Mouse (Mus musculus) adipocyte (in vitro differentiated cells): Measurements from ENCODE around the gene Speg.
A peak's percentile ranks its signal among the peaks of the same experiment; 100 is the strongest.

Experiments
- DNase-seq: peaks from one replicate; pipeline ENCODE4 v3.0.0-alpha.2; 2016; ENCODE audit warnings: low spot score

The Speg gene

DNA sequence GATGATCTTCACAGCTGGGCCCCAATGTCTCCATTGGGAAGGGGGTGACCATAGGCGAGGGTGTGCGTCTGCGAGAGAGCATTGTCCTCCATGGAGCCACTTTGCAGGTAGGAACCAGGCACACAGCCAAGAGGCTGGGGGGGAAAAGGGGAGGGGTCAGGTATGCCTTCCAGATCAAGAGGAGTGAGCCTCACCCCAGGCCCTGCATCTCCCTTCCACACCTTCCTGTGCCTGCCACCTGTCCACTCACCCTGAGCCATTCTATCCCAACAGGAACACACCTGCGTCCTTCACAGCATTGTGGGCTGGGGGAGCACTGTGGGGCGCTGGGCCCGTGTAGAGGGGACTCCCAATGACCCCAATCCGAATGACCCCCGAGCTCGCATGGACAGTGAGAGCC, 67.1 kb downstream of the Speg start:
- no peak for DNase-seq

DNA sequence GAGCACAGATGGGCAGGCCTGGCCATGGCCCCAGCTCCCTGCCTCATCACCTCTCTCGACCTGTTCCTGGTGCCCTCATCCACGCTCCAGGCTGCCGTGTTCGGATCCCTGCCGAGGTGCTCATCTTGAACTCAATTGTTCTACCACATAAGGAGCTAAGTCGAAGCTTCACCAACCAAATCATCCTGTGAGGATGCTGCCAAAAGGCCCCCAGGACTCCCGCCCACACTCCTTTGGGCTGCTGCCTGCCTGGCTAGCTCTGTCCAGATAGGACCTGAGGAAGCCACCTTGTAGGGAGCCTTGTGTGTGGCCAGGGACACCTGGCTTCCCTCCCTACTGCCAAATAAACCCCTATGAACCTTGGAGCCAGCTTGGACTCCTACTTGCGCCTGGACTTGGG, 67.7 kb downstream of the Speg start:
- DNase-seq = no peak

DNA sequence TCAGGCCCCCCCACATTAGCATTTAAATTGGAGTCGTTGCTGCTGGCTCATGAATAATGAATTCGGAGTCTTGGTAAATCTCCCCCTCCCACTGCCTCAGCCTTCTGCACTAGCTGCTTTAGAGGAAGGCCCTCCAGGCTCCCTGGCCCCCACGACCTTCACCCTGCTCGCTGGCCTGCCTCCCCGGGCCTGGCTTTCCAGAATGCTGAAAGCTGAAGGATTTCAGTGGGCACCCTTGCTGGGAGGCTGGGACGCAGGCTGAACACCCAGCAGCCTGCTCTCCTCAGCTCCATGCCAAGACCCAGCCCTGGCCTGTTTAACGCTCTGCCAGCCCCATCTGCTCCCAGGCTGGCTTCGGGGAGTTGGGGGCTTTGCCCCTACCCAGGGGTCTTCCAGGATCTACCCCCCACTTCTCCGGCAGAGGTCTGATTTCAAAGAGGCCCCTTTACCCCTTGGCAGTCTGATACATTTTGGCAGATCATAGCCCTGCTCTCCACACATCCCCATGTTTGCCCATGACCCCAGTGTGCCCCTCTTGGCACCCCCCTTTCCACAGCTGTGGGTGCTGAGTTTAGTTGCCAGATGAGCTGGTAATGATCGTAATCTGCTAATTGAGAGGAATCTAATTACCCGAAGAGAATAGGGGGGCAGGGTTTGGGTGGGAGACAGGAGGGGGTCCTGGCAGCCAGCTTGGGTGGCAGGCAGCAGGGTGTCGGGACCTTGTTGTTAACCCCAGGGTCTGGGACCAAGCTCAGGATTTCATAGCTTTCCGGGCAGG, 68.3 kb downstream of the Speg start:
- DNase-seq = no peak

DNA sequence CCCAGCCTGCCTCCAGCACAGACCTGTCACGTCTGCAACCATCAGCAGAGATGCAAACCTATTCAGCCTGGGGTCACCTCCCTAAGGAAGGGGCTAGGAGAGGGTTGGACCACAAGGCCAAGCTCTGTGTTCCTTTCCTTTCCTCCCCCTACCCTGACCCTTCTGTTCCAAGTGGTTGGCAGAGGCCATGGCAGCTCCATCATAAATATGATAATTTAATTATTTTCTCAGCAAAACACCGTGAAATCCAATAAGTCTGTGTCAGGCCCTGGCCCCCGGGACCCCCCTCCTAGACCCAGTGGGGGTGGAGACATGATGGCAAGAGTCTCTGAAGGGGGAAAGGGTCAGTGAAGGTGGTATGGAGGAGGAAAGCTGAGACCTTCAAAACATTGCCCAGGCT, 69.1 kb downstream of the Speg start:
- no peak for DNase-seq

DNA sequence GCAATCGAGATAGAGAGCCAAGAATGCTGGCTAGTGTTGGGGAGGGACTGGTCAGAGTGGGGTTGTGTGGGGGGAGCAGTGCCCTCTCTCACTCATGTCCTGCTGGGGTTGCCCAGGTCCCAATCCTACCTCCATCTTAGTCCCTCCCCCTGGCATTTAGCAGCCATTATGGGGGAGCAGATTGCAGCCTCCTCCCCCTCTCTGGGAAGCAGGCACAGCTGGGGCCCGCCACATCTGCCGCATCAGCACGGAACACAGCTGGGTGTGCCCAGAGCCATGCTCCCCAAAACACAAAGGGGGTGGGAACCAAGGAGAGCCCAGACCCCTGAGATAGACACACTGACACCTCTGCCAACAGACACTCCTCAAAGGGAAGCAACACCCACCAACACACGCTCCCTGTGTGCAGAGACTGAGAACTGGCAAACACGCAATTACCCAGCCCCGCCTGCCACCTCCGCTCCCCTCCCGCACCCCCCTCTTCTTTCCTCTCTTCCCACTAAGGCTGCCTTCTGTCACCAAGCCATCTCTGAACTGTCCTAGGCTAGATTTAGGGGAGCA, 70.1 kb downstream of the Speg start:
- DNase-seq = no peak

DNA sequence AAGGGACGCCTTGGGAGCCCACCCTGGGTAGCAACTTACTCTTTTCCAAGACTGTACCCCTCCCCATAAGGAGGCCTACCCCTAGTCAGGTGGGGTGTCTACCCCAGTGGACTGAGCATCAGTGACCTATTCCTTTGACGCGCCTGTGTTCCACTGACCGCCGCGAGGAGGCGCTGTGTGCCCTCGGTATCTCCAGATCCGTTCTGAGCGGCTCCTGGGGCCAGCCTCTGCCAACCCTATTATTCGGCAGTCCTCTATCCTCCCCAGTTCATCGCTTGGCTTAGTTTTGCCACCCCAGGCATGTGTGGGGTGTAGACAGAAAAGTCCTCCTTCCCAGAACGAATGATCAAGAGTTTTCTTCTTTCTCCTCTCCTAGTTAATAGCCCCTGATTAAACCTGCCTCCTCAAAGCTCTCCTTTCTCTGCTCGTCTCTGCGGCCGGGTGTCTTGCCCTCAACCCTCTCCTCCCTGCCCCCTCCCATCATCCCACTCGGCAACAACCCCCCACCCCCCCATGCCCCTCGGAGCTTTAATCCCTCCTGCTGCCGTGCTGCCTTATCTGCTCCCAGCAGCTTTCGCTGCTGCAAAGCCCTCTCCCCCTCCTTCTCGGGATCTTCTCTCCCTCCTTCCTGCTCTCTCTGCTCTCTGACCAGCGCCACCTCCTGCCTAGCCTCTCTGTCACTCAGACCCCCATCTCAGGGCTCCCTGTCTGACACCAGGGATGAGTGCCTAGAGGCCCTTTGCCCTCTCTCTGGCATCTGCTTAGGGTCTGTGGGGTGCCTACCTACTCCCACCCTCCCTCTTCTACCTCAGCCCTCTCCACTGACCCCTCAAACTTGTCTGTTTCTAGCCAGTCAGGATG, 70.9 kb downstream of the Speg start:
- peak; percentile 70 for DNase-seq

DNA sequence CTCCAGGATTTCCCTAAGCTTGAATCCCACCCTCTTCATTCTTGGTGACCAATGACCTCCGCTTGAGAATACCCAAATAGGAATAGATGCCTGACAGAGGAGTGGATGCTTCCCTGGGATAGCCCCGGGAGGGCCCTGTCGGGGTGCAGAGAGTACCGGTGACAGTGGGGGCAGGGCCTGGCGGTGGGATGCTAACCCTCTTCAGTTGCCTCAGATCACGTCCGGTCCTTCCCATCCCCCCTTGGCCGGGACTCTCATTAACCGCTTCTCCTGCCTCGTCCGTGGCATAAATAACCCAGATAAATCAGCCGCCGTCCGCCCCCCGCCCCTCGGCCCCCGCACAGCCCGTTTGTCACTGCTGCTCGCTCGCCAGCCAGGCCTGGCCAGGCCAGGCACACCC, 71.6 kb downstream of the Speg start:
- DNase-seq = no peak

DNA sequence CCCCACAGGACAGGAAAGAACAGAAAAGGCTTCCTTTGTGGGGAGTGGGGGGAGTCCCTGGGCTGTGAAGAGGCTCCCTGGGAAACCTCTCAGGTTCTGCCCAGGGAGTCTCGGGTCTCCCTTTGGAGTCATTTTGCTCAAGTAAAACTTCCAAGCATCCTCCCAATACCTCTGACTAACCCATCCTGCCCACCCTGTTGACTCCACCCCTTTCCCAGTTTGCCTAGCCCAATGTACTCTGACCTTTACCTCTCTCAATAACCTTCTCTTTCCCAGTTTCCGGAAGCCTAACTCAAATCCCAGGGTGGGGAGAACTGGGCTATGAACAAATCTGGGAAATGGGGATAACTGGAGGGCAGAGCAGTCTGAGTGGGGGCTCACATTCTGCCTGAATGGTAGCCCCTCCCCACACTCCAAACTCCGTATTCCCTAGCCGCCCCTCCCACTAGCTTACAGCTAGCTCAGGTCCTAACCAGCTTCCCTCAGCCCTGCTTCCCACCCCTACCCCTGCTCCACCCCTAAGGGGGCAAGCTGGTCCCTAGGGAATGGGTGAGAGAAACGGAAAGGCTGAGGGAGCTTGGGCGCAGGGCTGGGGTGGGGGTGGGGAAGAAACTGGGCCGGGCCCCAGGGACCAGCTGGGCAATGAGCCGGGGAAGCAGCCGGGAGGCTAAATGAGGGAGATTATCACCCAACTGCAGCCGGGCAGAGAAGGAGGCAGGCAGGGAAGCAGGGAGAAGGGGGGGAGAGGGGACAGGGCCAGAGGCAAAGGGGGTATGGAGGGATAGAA, 72.4 kb downstream of the Speg start:
- DNase-seq = no peak

DNA sequence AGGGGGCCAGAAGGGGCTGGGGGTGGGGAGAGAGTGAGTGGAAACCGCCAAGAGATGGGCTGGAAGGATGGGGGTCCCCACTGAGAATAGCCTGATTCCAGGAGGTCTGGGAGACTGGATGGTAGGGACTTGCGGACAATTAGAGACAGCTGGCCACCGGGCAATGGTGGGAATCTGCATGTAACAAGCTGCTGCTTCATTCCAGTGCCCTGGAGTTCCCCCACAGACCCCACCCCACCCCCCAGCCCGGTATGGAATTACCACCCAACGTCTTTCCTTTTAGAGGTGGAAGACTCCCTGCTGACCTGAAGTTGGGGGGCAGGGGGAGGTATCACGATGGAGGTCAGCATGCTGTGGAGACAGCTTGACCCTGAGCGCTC, 72.9 kb downstream of the Speg start:
- no peak for DNase-seq

DNA sequence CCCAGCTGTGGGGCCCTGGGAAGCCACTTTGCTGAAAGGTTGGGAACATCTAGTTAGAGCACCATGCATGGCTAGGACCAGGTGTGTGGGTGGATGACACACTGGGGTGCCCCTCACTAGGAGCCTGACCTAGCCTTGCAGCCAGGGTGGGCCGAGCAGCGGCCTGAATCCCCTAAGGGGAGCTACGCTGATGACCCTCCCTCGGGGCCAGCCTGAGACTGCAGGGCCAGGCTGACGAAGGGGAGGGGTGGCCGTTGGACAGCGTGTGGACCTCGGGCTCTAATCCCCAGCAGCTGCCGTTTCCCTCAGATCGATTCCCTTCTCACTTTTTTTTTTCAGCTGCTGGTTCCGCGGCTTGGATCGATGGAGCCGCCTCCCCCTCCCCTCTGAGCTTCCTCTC, 73.8 kb downstream of the Speg start:
- no peak for DNase-seq

DNA sequence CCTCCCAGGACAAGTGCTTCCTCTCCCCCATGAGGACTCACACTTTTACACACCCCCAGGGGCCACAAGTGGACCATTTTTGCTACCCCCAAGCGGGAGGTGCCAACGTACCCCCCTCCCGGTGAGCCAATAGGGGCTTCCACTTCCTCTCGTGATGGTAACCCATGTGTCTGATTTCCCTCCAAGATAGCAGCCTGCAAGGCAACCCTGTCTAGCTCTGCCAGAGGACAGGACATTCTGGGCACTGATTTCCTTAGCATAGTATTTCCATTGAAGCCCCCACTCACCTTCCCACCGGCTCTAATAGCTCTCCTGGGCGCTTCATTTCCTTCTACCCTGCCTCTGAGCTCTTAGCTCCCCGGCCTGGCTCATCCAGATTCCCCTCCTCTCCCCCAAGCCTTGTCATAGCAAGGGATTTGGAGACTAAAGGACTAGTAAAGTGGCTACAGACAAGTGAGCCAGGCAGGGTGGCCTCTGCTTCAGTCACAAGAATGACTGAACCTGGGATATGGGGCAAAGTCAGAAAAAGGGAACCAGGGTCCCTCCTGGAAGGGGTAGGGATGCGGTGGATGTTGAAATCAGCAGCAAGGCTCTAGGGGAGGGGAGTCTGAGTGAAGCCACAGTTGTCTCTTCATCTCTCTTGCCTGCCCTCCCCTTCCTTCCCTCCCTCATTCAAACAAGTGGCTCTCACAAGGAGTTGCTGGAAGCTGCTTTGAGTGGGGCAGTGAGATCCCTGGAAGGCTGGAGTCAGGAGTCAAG, 74.5 kb downstream of the Speg start:
- no peak for DNase-seq

DNA sequence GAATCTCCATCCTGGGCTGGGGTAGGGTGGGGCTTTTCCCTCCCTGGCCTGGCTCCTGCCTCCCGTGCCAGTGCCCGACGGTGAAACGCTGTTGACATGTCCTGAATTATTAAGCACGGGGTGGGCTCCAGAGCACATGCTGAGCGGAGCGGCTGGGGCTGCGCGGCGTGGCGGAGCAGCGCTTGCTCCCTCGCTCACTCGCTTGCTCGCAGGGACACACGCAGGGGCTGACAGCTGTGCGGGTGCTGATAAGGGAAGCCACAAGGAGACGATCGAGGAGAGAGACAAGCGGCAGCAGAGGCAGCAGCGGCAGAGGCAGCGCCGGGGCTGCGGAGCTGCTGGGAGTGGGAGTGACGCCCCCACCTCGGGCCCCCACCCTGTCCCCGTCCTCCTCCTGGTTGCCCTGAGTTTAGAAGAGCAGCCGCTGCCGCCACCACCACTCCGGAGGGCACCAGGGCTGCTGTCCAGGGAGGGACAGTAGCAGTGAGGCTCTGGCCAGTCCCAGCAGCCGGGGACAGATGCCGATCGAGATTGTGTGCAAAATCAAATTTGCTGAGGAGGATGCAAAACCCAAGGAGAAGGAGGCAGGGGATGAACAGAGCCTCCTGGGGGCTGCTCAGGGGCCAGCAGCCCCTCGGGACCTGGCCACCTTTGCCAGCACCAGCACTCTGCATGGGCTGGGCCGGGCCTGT, 75.4 kb downstream of the Speg start, which contains the start of gene Asic4:
Gene Asic4 (plus strand): TSS at position 123 of the 692 bp plus-strand sequence.
- DNase-seq = no peak

DNA sequence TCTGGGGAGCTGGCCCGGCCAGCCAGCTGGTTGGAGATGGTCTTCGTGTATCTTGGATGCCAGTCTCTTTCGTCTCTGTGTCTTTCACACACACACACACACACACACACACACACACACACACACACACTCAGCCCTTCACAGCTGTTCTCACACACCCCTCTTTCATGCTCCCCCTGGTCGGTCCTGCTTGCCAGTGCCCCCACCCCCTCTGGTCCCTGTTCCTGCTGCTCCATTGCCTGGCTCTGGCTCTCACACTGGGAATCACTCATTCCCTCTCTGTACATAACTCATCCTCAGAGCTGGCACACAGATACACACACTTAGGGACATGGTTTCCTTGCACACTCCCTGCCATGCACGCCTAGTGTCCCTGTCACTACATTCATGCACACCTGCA, 76.8 kb downstream of the Speg start:
- DNase-seq = no peak

DNA sequence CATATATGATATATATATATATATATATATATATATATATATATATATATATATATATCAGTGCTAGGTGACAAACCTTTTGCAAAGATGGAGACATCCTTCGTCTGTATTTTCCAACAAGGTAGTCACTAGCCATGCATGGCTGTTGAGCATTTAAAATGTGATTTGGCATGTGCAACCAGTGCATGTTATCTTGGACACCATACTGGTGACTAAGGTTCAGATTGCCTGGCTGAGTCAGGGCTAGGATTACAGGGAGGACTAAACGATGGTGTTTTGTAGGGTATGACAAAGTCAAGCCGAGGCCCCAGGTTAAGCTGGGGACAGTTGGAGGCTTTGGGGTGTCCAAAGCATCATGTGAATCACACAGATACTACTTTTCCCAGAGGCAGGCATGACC, 80.3 kb downstream of the Speg start:
- no peak for DNase-seq

DNA sequence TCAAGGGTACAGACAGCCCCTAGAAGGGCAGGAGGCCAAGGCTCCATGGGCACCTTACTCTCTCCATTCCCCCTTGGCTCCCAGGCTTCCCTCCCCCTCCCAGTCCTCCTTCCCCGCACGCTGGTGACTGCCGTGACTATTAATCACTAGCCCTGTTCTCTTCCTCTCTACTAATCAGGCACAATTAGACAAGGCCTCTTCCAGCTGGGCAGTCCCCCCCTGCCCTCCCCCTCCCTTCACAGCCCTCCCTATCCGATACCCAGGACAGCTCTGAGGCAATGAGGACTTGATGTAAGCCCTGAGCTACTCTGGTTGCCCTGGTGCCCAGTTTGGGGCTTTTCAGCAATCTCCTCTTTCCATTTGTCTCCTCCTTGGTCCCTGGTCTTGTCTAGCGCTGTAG, 80.9 kb downstream of the Speg start:
- no peak for DNase-seq

DNA sequence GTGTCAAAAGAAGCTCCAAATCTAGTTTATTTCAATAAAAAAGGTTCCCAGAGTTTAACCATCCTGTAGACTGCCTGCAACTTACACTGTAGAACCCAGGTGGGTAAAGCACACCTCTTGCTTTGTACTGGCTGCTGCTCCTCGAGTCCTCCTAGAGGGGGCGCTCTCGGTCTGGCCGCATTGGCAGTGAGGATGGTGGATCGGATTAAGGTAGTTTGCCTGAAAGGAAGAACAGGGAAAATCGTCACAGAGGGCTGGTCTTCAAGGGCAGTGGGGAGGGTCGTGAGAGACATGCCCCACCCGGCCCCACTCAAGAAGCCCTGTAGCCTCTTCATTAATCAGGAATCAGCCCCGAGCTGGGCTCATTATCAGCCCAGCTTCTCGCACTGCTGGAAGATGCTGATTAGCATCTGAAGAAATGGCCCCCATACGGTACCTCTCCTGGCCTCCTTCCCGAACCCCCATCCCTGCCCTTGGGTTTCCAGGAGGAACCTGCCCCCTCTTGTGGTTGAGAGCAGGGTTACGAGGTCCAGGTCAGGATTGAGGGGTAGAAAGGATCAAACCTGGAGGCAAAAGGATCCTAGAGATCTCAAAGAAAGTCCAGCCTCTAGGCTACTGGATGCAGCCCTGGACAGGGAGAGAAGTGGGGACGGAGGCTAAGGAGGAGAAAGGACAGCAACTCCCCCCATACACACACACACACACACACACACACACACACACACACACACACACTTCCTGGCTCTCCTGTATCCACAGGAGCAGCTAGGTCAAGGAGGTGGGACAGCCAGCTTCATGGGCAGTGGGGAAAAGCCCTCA, 81.9 kb downstream of the Speg start:
- DNase-seq = no peak

DNA sequence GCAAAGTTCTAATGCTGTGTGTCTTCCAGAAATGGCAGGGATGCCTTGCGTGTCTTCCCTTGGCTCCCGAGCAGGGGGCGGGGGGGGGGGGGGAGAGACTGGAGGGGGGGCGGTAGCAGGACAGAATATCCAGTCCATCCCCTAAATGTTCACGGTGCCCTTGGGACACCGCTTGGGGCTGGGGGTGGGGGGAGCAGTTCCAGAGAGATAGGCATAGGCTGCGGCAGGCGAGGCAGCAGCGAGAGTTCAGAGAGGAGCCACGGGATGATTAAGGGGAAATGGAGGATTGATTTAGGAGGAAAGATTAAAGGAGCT, 82.6 kb downstream of the Speg start:
- no peak for DNase-seq

DNA sequence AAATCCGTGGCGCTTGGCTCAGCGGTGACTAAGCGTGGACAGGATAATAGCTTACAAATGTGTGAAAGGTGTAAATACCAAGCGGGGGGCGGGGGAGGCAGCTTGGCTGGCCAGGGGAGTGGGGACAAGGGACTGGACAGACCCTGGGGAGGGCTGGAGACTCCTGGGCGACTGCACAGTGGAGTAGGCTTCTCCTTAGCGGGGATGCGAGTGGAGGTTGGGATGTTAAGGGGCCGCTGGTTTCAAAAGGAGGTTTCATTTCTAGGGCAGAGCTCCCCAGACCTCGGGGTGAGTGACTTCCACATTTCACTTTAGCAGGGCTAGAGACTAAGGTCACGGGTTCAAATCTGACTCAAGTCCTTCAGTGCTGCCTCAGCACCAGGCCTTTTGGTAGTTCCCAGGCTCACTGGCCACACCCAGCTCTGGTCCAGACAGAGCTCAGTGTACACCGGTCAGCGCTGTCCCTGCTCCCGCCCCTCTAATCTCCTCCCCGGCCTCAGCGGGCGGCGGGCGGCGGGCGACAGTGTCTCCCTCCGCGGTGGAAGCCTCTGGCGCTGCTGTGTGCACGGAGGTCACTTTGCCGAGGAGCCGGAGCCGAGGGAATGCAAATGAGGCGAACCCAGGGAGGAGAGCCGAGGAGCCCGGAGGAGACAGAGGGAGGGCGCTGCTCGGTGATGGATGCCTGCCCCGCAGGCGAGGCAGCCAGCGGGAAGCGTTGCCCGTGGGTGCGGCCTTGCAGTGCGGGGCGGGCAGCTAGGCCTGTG, 83.1 kb downstream of the Speg start:
- no peak for DNase-seq
